ENCODE assay signal across 9 mouse cellular contexts in genomic region chr9:110997245-110997644, GRCm38 (mm10). TPM values are rescaled to one million over a fixed set of nuclear protein-coding genes. Genes with fewer than 3 reads are reported as not detected.
DNase-seq lines count a peak whose midpoint lies in the region; ATAC-seq and TF ChIP-seq lines count a peak whose summit lies in the region.
"Had no signal": no experiment of that assay in that cellular context is flagged by ENCODE, and none has a peak within 500 bp of the region (broad histone marks: within the 10 kb centered on the region; RNA-seq: fewer than 3 reads in every experiment).

No protein-coding gene starts in this region.

- peak; percentile 69 for DNase-seq in hindbrain, embryonic 10.5 days (ENCODE audit: low spot score)
- DNase-seq in adrenal gland, adult 2 months, result peak; percentile 78
- DNase-seq in embryo, embryonic 10.5 days (ENCODE audit: low spot score), result peak; percentile 92
- peak; percentile 91 for DNase-seq in heart, postnatal 0 days (ENCODE audit: low spot score)
- peak; percentile 44 to 60 for DNase-seq in layer of hippocampus, postnatal 36 days
- DNase-seq in spleen, adult 2 months (ENCODE audit: low read depth in 1 of 2, low spot score in 2 of 2), result peak; percentile 69 to 77

- peak; percentile 100 for TF ChIP-seq CTCF in heart, postnatal 0 days (IDR thresholded peaks at IDR 0.05; ENCODE audit: low read depth)
- TF ChIP-seq CTCF in spleen, adult 2 months (IDR thresholded peaks at IDR 0.05; ENCODE audit: extremely low read depth, insufficient read depth, insufficient read length, insufficient replicate concordance), result peak; percentile 99

- no peak for TF ChIP-seq POLR2A in spleen, adult 2 months (IDR thresholded peaks at IDR 0.05; ENCODE audit: low read depth, low read length)

- 5% methylated on average over 5 of the region's 5 CpGs for WGBS in hindbrain, embryonic 10.5 days
- 5% methylated on average over 5 of the region's 5 CpGs for WGBS in hindbrain, embryonic 12.5 days
- 0% methylated on average over 5 of the region's 5 CpGs for WGBS in heart, postnatal 0 days
- 7% methylated on average over 5 of the region's 5 CpGs for WGBS in spleen, adult 2 months

- ATAC-seq in hindbrain, embryonic 12.5 days (ENCODE audit: low FRiP score), result no peak
- peak; percentile 50 for ATAC-seq in heart, postnatal 0 days (ENCODE audit: insufficient read depth, low read depth)
- peak; percentile 84 for ATAC-seq in megakaryocyte, adult 5-6 weeks (ENCODE audit: poor library complexity, severe bottlenecking)

- TF ChIP-seq EP300 in heart, postnatal 0 days (IDR thresholded peaks at IDR 0.05; ENCODE audit: low read depth), result no peak

- H3K9me3 ChIP-seq in hindbrain, embryonic 10.5 days, result no peaks in the 10 kb centered on the region
- no peaks in the 10 kb centered on the region for H3K9me3 ChIP-seq in hindbrain, embryonic 12.5 days (replicated peaks)
- no peaks in the 10 kb centered on the region for H3K9me3 ChIP-seq in heart, postnatal 0 days (replicated peaks; ENCODE audit: control insufficient read depth, low read length)

- H3K4me3 ChIP-seq in hindbrain, embryonic 10.5 days, result no peak overlapping the region
- no peak overlapping the region for H3K4me3 ChIP-seq in hindbrain, embryonic 12.5 days
- no peak overlapping the region for H3K4me3 ChIP-seq in heart, postnatal 0 days (ENCODE audit: low read depth, low read length)
- no peak overlapping the region for H3K4me3 ChIP-seq in spleen, adult 2 months (ENCODE audit: extremely low read depth, insufficient read depth, insufficient read length)

- no peaks in the 10 kb centered on the region for H3K27me3 ChIP-seq in hindbrain, embryonic 10.5 days (ENCODE audit: insufficient read depth, poor library complexity, severe bottlenecking)
- H3K27me3 ChIP-seq in hindbrain, embryonic 12.5 days, result no peaks in the 10 kb centered on the region
- no peaks in the 10 kb centered on the region for H3K27me3 ChIP-seq in heart, postnatal 0 days (ENCODE audit: control insufficient read depth, insufficient read depth, low read length)
- H3K27me3 ChIP-seq in spleen, adult 2 months (ENCODE audit: control insufficient read depth, insufficient read depth, low read length), result no peaks in the 10 kb centered on the region

- H3K27ac ChIP-seq in hindbrain, embryonic 10.5 days, result no peak overlapping the region
- no peak overlapping the region for H3K27ac ChIP-seq in hindbrain, embryonic 12.5 days
- H3K27ac ChIP-seq in heart, postnatal 0 days (ENCODE audit: low read depth), result no peak overlapping the region
- no peak overlapping the region for H3K27ac ChIP-seq in spleen, adult 2 months (ENCODE audit: insufficient read depth, low read length)

- H3K36me3 ChIP-seq in hindbrain, embryonic 10.5 days, result no peaks in the 10 kb centered on the region
- H3K36me3 ChIP-seq in hindbrain, embryonic 12.5 days, result no peaks in the 10 kb centered on the region
- H3K36me3 ChIP-seq in heart, postnatal 0 days (replicated peaks; ENCODE audit: control insufficient read depth, insufficient read depth, low read length), result no peaks in the 10 kb centered on the region
- H3K36me3 ChIP-seq in spleen, adult 2 months (ENCODE audit: control insufficient read depth, insufficient read depth, low read length), result no peaks in the 10 kb centered on the region

- no peak overlapping the region for H3K9ac ChIP-seq in hindbrain, embryonic 12.5 days
- H3K9ac ChIP-seq in heart, postnatal 0 days (replicated peaks; ENCODE audit: low read depth, low read length), result no peak overlapping the region

- peaks cover 20% of the 10 kb centered on the region; the same call in 1 of the 2 replicates for H3K4me1 ChIP-seq in hindbrain, embryonic 10.5 days (replicated peaks)
- H3K4me1 ChIP-seq in hindbrain, embryonic 12.5 days, result no peaks in the 10 kb centered on the region
- no peaks in the 10 kb centered on the region for H3K4me1 ChIP-seq in heart, postnatal 0 days (ENCODE audit: control insufficient read depth, insufficient read depth)
- peaks cover 2% of the 10 kb centered on the region; the same call in 1 of the 2 replicates for H3K4me1 ChIP-seq in spleen, adult 2 months (ENCODE audit: control insufficient read depth, insufficient read depth, insufficient read length)

- H3K4me2 ChIP-seq in hindbrain, embryonic 12.5 days (replicated peaks), result no peak overlapping the region
- H3K4me2 ChIP-seq in heart, postnatal 0 days (ENCODE audit: low read depth, low read length), result no peak overlapping the region

RNA-seq across cellular contexts. Expression of gene Rtp3, which starts 6.9 kb away (rescaled TPM):
- 0.14 TPM in 1 of 2 replicates, not detected in the other for polyA plus RNA-seq in hindbrain, embryonic 10.5 days (2016; fragmentation: Nextera tagmentation; extraction: Ambion mirVana)
- polyA plus RNA-seq in hindbrain, embryonic 12.5 days (2016; fragmentation: Nextera tagmentation; extraction: Ambion mirVana), result not detected in 2 replicates
- total RNA-seq in adrenal gland, adult 2 months (2021), result 1 to 10 TPM; 3.9 to 4.7 TPM
- polyA plus RNA-seq in adrenal gland, adult 2 months (2012; rRNA removed), result 8.7 and 8.8 TPM in 2 replicates
- 0.46 and 1.4 TPM in 2 replicates for total RNA-seq in heart, postnatal 0 days (2014; rRNA removed; ENCODE audit: low replicate concordance)
- 0.21 and 0.26 TPM in 2 replicates for polyA plus RNA-seq in heart, postnatal 0 days (2015; fragmentation: Nextera tagmentation; extraction: Ambion mirVana)
- total RNA-seq in layer of hippocampus, postnatal 36 days (2021), result under 1 TPM; 0.18 to 0.32 TPM
- total RNA-seq in megakaryocyte, adult 5-6 weeks (2015), result not detected in 2 replicates
- not detected in 2 replicates for total RNA-seq in megakaryocyte, adult 5-6 weeks (2017)
- polyA plus RNA-seq in spleen, adult 2 months (2012; rRNA removed), result 1.5 and 2.0 TPM in 2 replicates
- polyA plus RNA-seq: stomach, embryonic 14.5 days had no signal

RNA-seq across cellular contexts. Expression of gene Ltf, which starts 21.8 kb away (rescaled TPM):
- polyA plus RNA-seq in hindbrain, embryonic 10.5 days (2016; fragmentation: Nextera tagmentation; extraction: Ambion mirVana), result 0.27 TPM in 1 of 2 replicates, not detected in the other
- polyA plus RNA-seq in hindbrain, embryonic 12.5 days (2016; fragmentation: Nextera tagmentation; extraction: Ambion mirVana), result 1.8 and 2.4 TPM in 2 replicates
- 1 to 10 TPM in 1 of 2 experiments, under 1 TPM in 1; 0.86 to 2.1 TPM for total RNA-seq in adrenal gland, adult 2 months (2021)
- polyA plus RNA-seq in adrenal gland, adult 2 months (2012; rRNA removed), result 0.26 TPM in 1 of 2 replicates, not detected in the other
- total RNA-seq in heart, postnatal 0 days (2014; rRNA removed; ENCODE audit: low replicate concordance), result 3.3 and 25.2 TPM in 2 replicates
- 0.72 and 1.5 TPM in 2 replicates for polyA plus RNA-seq in heart, postnatal 0 days (2015; fragmentation: Nextera tagmentation; extraction: Ambion mirVana)
- total RNA-seq in layer of hippocampus, postnatal 36 days (2021), result under 1 TPM; 0.30 to 0.63 TPM
- total RNA-seq in megakaryocyte, adult 5-6 weeks (2015), result 1,347 and 1,763 TPM in 2 replicates
- 1,568 and 2,380 TPM in 2 replicates for total RNA-seq in megakaryocyte, adult 5-6 weeks (2017)
- 12.3 and 14.1 TPM in 2 replicates for polyA plus RNA-seq in spleen, adult 2 months (2012; rRNA removed)

RNA-seq across cellular contexts. Expression of gene Lrrc2, which starts 45.9 kb away (rescaled TPM):
- polyA plus RNA-seq in hindbrain, embryonic 10.5 days (2016; fragmentation: Nextera tagmentation; extraction: Ambion mirVana), result 0.33 TPM in 1 of 2 replicates, not detected in the other
- 0.09 and 0.12 TPM in 2 replicates for polyA plus RNA-seq in hindbrain, embryonic 12.5 days (2016; fragmentation: Nextera tagmentation; extraction: Ambion mirVana)
- total RNA-seq in adrenal gland, adult 2 months (2021), result 10 to 100 TPM in 1 of 2 experiments, 1 to 10 TPM in 1; 8.0 to 18.5 TPM
- polyA plus RNA-seq in adrenal gland, adult 2 months (2012; rRNA removed), result 0.34 and 0.39 TPM in 2 replicates
- 7.1 and 11.4 TPM in 2 replicates for total RNA-seq in heart, postnatal 0 days (2014; rRNA removed; ENCODE audit: low replicate concordance)
- polyA plus RNA-seq in heart, postnatal 0 days (2015; fragmentation: Nextera tagmentation; extraction: Ambion mirVana), result 14.6 and 21.0 TPM in 2 replicates
- total RNA-seq in layer of hippocampus, postnatal 36 days (2021), result 1 to 10 TPM; 1.3 to 1.5 TPM
- not detected in 2 replicates for total RNA-seq in megakaryocyte, adult 5-6 weeks (2015)
- 0.04 TPM in 1 of 2 replicates, not detected in the other for total RNA-seq in megakaryocyte, adult 5-6 weeks (2017)
- polyA plus RNA-seq in spleen, adult 2 months (2012; rRNA removed), result 0.02 TPM in 1 of 2 replicates, not detected in the other
- polyA plus RNA-seq: stomach, embryonic 14.5 days had no signal

RNA-seq across cellular contexts. Expression of gene Tdgf1, which starts 51.3 kb away (rescaled TPM):
- not detected in 2 replicates for polyA plus RNA-seq in hindbrain, embryonic 10.5 days (2016; fragmentation: Nextera tagmentation; extraction: Ambion mirVana)
- polyA plus RNA-seq in hindbrain, embryonic 12.5 days (2016; fragmentation: Nextera tagmentation; extraction: Ambion mirVana), result not detected in 2 replicates
- not detected for total RNA-seq in adrenal gland, adult 2 months (2021)
- polyA plus RNA-seq in adrenal gland, adult 2 months (2012; rRNA removed), result not detected in 2 replicates
- not detected in 2 replicates for total RNA-seq in heart, postnatal 0 days (2014; rRNA removed; ENCODE audit: low replicate concordance)
- polyA plus RNA-seq in heart, postnatal 0 days (2015; fragmentation: Nextera tagmentation; extraction: Ambion mirVana), result not detected in 2 replicates
- under 1 TPM; 0.22 to 0.33 TPM for total RNA-seq in layer of hippocampus, postnatal 36 days (2021)
- total RNA-seq in megakaryocyte, adult 5-6 weeks (2015), result not detected in 2 replicates
- not detected in 2 replicates for total RNA-seq in megakaryocyte, adult 5-6 weeks (2017)
- polyA plus RNA-seq in spleen, adult 2 months (2012; rRNA removed), result 0.08 and 0.14 TPM in 2 replicates
- polyA plus RNA-seq: stomach, embryonic 14.5 days had no signal

Comparison
In these comparisons a context has a peak if more than half of its experiments do, and no peak if none do; other contexts are left out.
1. RNA of gene Lrrc2, which starts 45.9 kb away (polyA plus RNA-seq): 14.6 to 21.0 TPM in heart, postnatal 0 days; 0.34 to 0.39 TPM in adrenal gland, adult 2 months, 0.33 TPM in hindbrain, embryonic 10.5 days, 0.09 to 0.12 TPM in hindbrain, embryonic 12.5 days and 0.02 TPM in spleen, adult 2 months; every median in the first group is over 10 times any median in the second.
2. Peak in every context shown above with its lines, with median percentiles within 50 percentile points of each other: DNase-seq.